Mouse (Mus musculus): ENCODE data around the gene Klrb1f.

- TF ChIP-seq CTCF (IDR thresholded peaks at IDR 0.05; ENCODE audit: extremely low read depth, insufficient read depth, low read length): no peak
- no peak for TF ChIP-seq POLR2A (IDR thresholded peaks at IDR 0.05; ENCODE audit: extremely low read depth, insufficient read depth, low read length)
Measured at GRCm38 (mm10) chr6:129014399-129014798, 31.3 kb upstream of the Klrb1f start.

Measured in cortical plate, adult 2 months (tissue).